Mouse (Mus musculus) embryonic facial prominence, embryonic 13.5 days (tissue): ENCODE measurements at regions not wholly inside any gene's neighbourhood (a gene's known extent, or its start where the extent isn't known, plus 50 kb on each side); places are given as distances from the start of the nearest gene placed in this dataset.

Source experiments
- ATAC-seq: fragments of 200-750 bp; cut with Nextera tagmentation; 2 replicates; pipeline ENCODE4 v1.8.0; 2017; ENCODE audit warnings: low read depth; ENCODE audit not compliant: insufficient number of reproducible peaks, insufficient read depth, low FRiP score, low TSS enrichment
- H3K27ac ChIP-seq: fragments of 300-500 bp; sonication (generic); 2 replicates; pipeline ENCODE4 v1.5.1; 2015; ENCODE audit warnings: moderate library complexity, mild to moderate bottlenecking, inconsistent platforms
- H3K27me3 ChIP-seq: fragments of 300-500 bp; sonication (generic); 2 replicates; pipeline ENCODE4 v1.6.1; 2015; ENCODE audit warnings: mild to moderate bottlenecking, inconsistent platforms
- H3K36me3 ChIP-seq: fragments of 300-500 bp; sonication (generic); 2 replicates; pipeline ENCODE4 v1.6.1; 2015; ENCODE audit warnings: mild to moderate bottlenecking, inconsistent platforms
- H3K4me1 ChIP-seq: fragments of 300-500 bp; sonication (generic); 2 replicates; pipeline ENCODE4 v1.6.1; 2015; ENCODE audit warnings: inconsistent platforms
- H3K4me2 ChIP-seq: fragments of 300-500 bp; sonication (generic); 2 replicates; pipeline ENCODE4 v1.6.1; 2015; ENCODE audit warnings: moderate library complexity, mild to moderate bottlenecking, inconsistent platforms
- H3K4me3 ChIP-seq: fragments of 300-500 bp; sonication (generic); 2 replicates; pipeline ENCODE4 v1.5.1; 2015; ENCODE audit warnings: mild to moderate bottlenecking, inconsistent platforms
- H3K9ac ChIP-seq: fragments of 300-500 bp; sonication (generic); 2 replicates; pipeline ENCODE4 v1.6.1; 2015; ENCODE audit warnings: mild to moderate bottlenecking, inconsistent platforms
- H3K9me3 ChIP-seq: fragments of 300-500 bp; sonication (generic); 2 replicates; pipeline ENCODE4 v1.6.1; 2016; ENCODE audit warnings: inconsistent platforms
- WGBS: fragments of 180-500 bp; shearing (Covaris S2); methylation state at CpG from one replicate; pipeline ENCODE4 v1.1.7; 2015; ENCODE audit warnings: mixed read lengths; 5-methylcytosine and 5-hydroxymethylcytosine counted together

- H3K9me3 ChIP-seq = no peaks in the 10 kb centered on the region
- no peak for ATAC-seq
- no peak overlapping the region for H3K27ac ChIP-seq
- H3K27me3 ChIP-seq = no peaks in the 10 kb centered on the region
- H3K9ac ChIP-seq = no peak overlapping the region
- H3K4me3 ChIP-seq = no peak overlapping the region
- no peaks in the 10 kb centered on the region for H3K36me3 ChIP-seq
- no peak overlapping the region for H3K4me2 ChIP-seq
- WGBS = 45% methylated on average over 3 of the region's 3 CpGs
- H3K4me1 ChIP-seq = peaks cover 11% of the 10 kb centered on the region; the same call in 1 of the 2 replicates
These were observed 136.7 kb upstream of the Cxxc4 start for GRCm38 (mm10) chr3:134099471-134100125.

GRCm38 (mm10) chr3:134102151-134102738, 134.0 kb upstream of the Cxxc4 start:
- Histone ChIP-seq H3K9me3 (no peaks in the 10 kb centered on the region), H3K4me2 (no peak overlapping the region), H3K27ac (no peak overlapping the region), H3K36me3 (no peaks in the 10 kb centered on the region), H3K9ac (no peak overlapping the region), H3K4me1 (0 out of 2 replicates have a peak, but pooled peaks cover 6% of the 10 kb centered on the region), H3K4me3 (no peak overlapping the region), H3K27me3 (no peaks in the 10 kb centered on the region)
- ATAC-seq = no peak
- 66% methylated on average over 3 of the region's 3 CpGs for WGBS

- Histone ChIP-seq H3K9ac (no peak overlapping the region), H3K27ac (no peak overlapping the region), H3K27me3 (no peaks in the 10 kb centered on the region), H3K4me2 (no peak overlapping the region), H3K9me3 (no peaks in the 10 kb centered on the region), H3K36me3 (no peaks in the 10 kb centered on the region), H3K4me3 (no peak overlapping the region), H3K4me1 (0 out of 2 replicates have a peak, but pooled peaks cover 5% of the 10 kb centered on the region)
- 82% methylated on average over 1 of the region's 1 CpGs for WGBS
- ATAC-seq = no peak
These were observed 131.7 kb upstream of the Cxxc4 start for GRCm38 (mm10) chr3:134104625-134105024.

GRCm38 (mm10) chr3:134105112-134105511, 131.2 kb upstream of the Cxxc4 start:
- H3K4me2 ChIP-seq = no peak overlapping the region
- no peaks in the 10 kb centered on the region for H3K4me1 ChIP-seq
- no peak overlapping the region for H3K9ac ChIP-seq
- H3K27me3 ChIP-seq = no peaks in the 10 kb centered on the region
- 86% methylated on average over 2 of the region's 2 CpGs for WGBS
- no peak overlapping the region for H3K4me3 ChIP-seq
- H3K27ac ChIP-seq = no peak overlapping the region
- ATAC-seq = no peak
- H3K36me3 ChIP-seq = no peaks in the 10 kb centered on the region
- H3K9me3 ChIP-seq = no peaks in the 10 kb centered on the region

GRCm38 (mm10) chr3:134105567-134105966, 130.7 kb upstream of the Cxxc4 start:
- Histone ChIP-seq H3K9me3 (no peaks in the 10 kb centered on the region), H3K36me3 (no peaks in the 10 kb centered on the region), H3K27me3 (no peaks in the 10 kb centered on the region), H3K4me3 (no peak overlapping the region), H3K9ac (no peak overlapping the region), H3K4me2 (no peak overlapping the region), H3K27ac (no peak overlapping the region), H3K4me1 (no peaks in the 10 kb centered on the region)
- ATAC-seq = no peak
- 76% methylated on average over 3 of the region's 3 CpGs for WGBS

GRCm38 (mm10) chr3:134114501-134114900, 121.8 kb upstream of the Cxxc4 start:
- Histone ChIP-seq H3K4me1 (no peaks in the 10 kb centered on the region), H3K9ac (no peak overlapping the region), H3K9me3 (no peaks in the 10 kb centered on the region), H3K4me2 (no peak overlapping the region), H3K27ac (no peak overlapping the region), H3K36me3 (no peaks in the 10 kb centered on the region), H3K4me3 (no peak overlapping the region), H3K27me3 (no peaks in the 10 kb centered on the region)
- 81% methylated on average over 1 of the region's 1 CpGs for WGBS
- ATAC-seq = no peak

GRCm38 (mm10) chr3:134115007-134115406, 121.3 kb upstream of the Cxxc4 start:
- H3K36me3 ChIP-seq = no peaks in the 10 kb centered on the region
- no peaks in the 10 kb centered on the region for H3K9me3 ChIP-seq
- H3K4me2 ChIP-seq = no peak overlapping the region
- H3K9ac ChIP-seq = no peak overlapping the region
- no peak overlapping the region for H3K4me3 ChIP-seq
- H3K27me3 ChIP-seq = no peaks in the 10 kb centered on the region
- WGBS = 93% methylated on average over 4 of the region's 4 CpGs
- H3K4me1 ChIP-seq = no peaks in the 10 kb centered on the region
- ATAC-seq = no peak
- H3K27ac ChIP-seq = no peak overlapping the region

GRCm38 (mm10) chr3:134118898-134119297, 117.4 kb upstream of the Cxxc4 start:
- Histone ChIP-seq H3K27ac (no peak overlapping the region), H3K4me3 (no peak overlapping the region), H3K36me3 (no peaks in the 10 kb centered on the region), H3K9ac (no peak overlapping the region), H3K27me3 (no peaks in the 10 kb centered on the region), H3K9me3 (no peaks in the 10 kb centered on the region), H3K4me1 (no peaks in the 10 kb centered on the region), H3K4me2 (no peak overlapping the region)
- ATAC-seq = no peak
- 70% methylated on average over 4 of the region's 4 CpGs for WGBS

GRCm38 (mm10) chr3:134124982-134125381, 111.3 kb upstream of the Cxxc4 start:
- Histone ChIP-seq H3K9me3 (no peaks in the 10 kb centered on the region), H3K4me3 (no peak overlapping the region), H3K27ac (no peak overlapping the region), H3K9ac (no peak overlapping the region), H3K36me3 (no peaks in the 10 kb centered on the region), H3K4me1 (no peaks in the 10 kb centered on the region), H3K27me3 (no peaks in the 10 kb centered on the region), H3K4me2 (no peak overlapping the region)
- ATAC-seq = no peak

GRCm38 (mm10) chr3:134130412-134130811, 105.9 kb upstream of the Cxxc4 start:
- H3K4me2 ChIP-seq = no peak overlapping the region
- no peak overlapping the region for H3K9ac ChIP-seq
- H3K9me3 ChIP-seq = no peaks in the 10 kb centered on the region
- WGBS = 47% methylated on average over 3 of the region's 3 CpGs
- H3K4me1 ChIP-seq = 0 out of 2 replicates have a peak, but pooled peaks cover 5% of the 10 kb centered on the region
- no peak for ATAC-seq
- no peak overlapping the region for H3K4me3 ChIP-seq
- H3K36me3 ChIP-seq = no peaks in the 10 kb centered on the region
- H3K27me3 ChIP-seq = no peaks in the 10 kb centered on the region
- H3K27ac ChIP-seq = no peak overlapping the region

- Histone ChIP-seq H3K27ac (no peak overlapping the region), H3K4me2 (no peak overlapping the region), H3K9me3 (no peaks in the 10 kb centered on the region), H3K4me1 (peaks cover 11% of the 10 kb centered on the region), H3K9ac (no peak overlapping the region), H3K27me3 (no peaks in the 10 kb centered on the region), H3K4me3 (no peak overlapping the region), H3K36me3 (no peaks in the 10 kb centered on the region)
- WGBS = 28% methylated on average over 7 of the region's 7 CpGs
- no peak for ATAC-seq
These were observed 91.0 kb upstream of the Cxxc4 start for GRCm38 (mm10) chr3:134145251-134145650.

GRCm38 (mm10) chr3:134145935-134146334, 90.3 kb upstream of the Cxxc4 start:
- no peak for ATAC-seq
- Histone ChIP-seq H3K4me2 (no peak overlapping the region), H3K9me3 (no peaks in the 10 kb centered on the region), H3K27ac (no peak overlapping the region), H3K4me1 (peaks cover 11% of the 10 kb centered on the region), H3K27me3 (no peaks in the 10 kb centered on the region), H3K4me3 (no peak overlapping the region), H3K9ac (no peak overlapping the region), H3K36me3 (no peaks in the 10 kb centered on the region)
- WGBS = 76% methylated on average over 3 of the region's 3 CpGs
